Mouse (Mus musculus): ENCODE measurements around the gene Slco2b1. TPM values are rescaled to one million over a fixed set of nuclear protein-coding genes. Genes with fewer than 3 reads are reported as not detected.
A peak's percentile ranks its signal among the peaks of the same experiment; 100 is the strongest.
"Not testable (repeated sequence)": the region's sequence is repeated elsewhere in the genome, so short reads cannot be mapped to it uniquely, and the experiment has no call there.

Gene Slco2b1
- 1 to 10 TPM; 5.2 to 7.1 TPM for total RNA-seq (2021)
- long read RNA-seq, experiment 1, full-length matches to known transcripts, result 4 of 8 reads
- long read RNA-seq, experiment 1, partial matches to known transcripts, result 1 of 8 reads
- long read RNA-seq, experiment 1, other reads (novel, unspliced or antisense), result 3 of 8 reads
- long read RNA-seq, experiment 2, full-length matches to known transcripts, result 2 of 4 reads
- long read RNA-seq, experiment 2, partial matches to known transcripts, result 2 of 4 reads
- long read RNA-seq, experiment 2, other reads (novel, unspliced or antisense), result 0 of 4 reads

- no peak for DNase-seq
- intact Hi-C loops (cut with DNase I), result loop anchor here (5.0 to 10.0 kb wide), 2 partner anchors 86 to 164 kb away; no protein-coding TSS in a partner anchor
Measured at GRCm38 (mm10) chr7:99711166-99711565, at the start of gene Slco2b1. Gene Slco2b1, minus strand, starts transcription at chr7:99711340.

DNA sequence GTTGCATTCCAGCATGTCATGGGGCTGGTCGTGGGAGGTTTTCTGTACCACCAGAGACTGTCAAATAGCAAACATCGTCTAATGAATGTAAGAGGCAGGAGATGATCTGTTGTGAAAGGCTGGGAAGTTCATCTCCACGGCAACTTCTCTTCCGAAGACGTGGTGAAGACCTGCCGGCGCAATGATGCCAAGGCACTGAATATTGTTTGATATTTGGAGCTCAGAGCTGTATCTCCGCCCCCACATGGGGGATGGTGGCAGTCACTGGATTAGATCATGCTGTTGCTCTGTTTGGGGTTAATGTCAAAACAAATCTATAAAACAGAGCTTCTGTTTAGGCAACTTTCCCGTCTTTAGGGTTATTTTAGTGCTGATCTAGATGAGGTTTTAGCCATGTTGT is 28.1 kb upstream of the Slco2b1 start:
- intact Hi-C loops (cut with DNase I), result no loop called here
- DNase-seq, result no peak
- Histone ChIP-seq H3K4me3 (no peak overlapping the region), H3K27ac (no peak overlapping the region)
- TF ChIP-seq CTCF (IDR thresholded peaks at IDR 0.05), result no peak

More at GRCm38 (mm10) chr7:99711166-99711565, at the start of gene Slco2b1:
- Histone ChIP-seq H3K27ac (peak within 1 kb of the TSS; percentile 38; the same call in 1 of the 2 replicates), H3K4me3 (no peak within 1 kb of the TSS)
- TF ChIP-seq CTCF (IDR thresholded peaks at IDR 0.05), result no peak

DNA sequence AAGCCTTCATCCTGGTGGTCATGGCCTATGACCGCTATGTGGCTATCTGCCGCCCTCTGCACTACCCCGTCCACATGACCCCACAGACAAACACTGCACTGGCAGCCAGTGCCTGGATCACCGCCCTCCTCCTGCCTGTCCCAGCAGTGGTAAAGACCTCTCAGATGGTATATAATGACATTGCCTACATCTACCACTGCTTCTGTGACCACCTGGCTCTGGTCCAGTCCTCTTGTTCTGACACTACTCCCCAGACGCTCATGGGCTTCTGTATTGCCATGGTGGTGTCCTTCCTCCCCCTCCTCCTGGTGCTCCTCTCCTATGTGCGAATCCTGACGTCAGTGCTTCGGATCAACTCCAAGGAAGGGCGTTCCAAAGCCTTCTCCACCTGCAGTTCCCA is 24.4 kb upstream of the Slco2b1 start:
- intact Hi-C loops (cut with DNase I); DNase-seq: not testable (repeated sequence)

DNA sequence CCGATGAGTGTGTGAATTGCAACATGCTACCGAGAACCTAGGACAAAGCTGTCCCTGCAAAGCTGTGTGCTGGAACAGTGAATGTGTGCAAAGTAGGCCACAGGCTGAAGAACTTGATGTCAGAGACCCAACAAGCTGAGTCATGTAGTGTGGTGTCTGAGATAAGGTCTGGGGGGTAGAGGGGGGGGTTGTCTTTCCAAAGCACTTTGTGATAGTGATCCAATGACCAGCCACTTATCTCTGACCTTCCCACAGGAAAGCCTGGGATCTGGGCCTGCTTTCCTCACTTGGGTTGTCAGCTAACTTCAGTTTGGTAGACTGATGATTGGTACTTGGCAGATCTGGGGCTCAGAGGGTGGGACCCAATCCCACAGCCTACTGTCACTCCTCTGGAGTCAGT is 23.5 kb upstream of the Slco2b1 start:
- intact Hi-C loops (cut with DNase I), result no loop called here
- Histone ChIP-seq H3K27ac (no peak overlapping the region), H3K4me3 (no peak overlapping the region)
- TF ChIP-seq CTCF (IDR thresholded peaks at IDR 0.05), result no peak
- DNase-seq, result no peak

More for the DNA sequence above, 24.4 kb upstream of the Slco2b1 start:
- not testable (repeated sequence) for H3K27ac ChIP-seq, H3K4me3 ChIP-seq

- no peak within 1 kb of the TSS for H3K27ac ChIP-seq
- intact Hi-C loops (cut with DNase I), result no loop called here
- DNase-seq, result no peak
- TF ChIP-seq CTCF (IDR thresholded peaks at IDR 0.05), result no peak
- H3K4me3 ChIP-seq, result no peak within 1 kb of the TSS
Measured at GRCm38 (mm10) chr7:99729973-99730372, 18.8 kb upstream of the Slco2b1 start, which contains the start of gene Olfr520. Gene Olfr520, plus strand, starts transcription at chr7:99730273.

- H3K27ac ChIP-seq, result no peak overlapping the region
- H3K4me3 ChIP-seq, result no peak overlapping the region
- TF ChIP-seq CTCF (IDR thresholded peaks at IDR 0.05), result no peak
- intact Hi-C loops (cut with DNase I), result loop anchor here (10.0 kb wide), 1 partner anchor 158 kb away; no protein-coding TSS in a partner anchor
- no peak for DNase-seq
Measured at GRCm38 (mm10) chr7:99716536-99716935, 5.4 kb upstream of the Slco2b1 start.

DNA sequence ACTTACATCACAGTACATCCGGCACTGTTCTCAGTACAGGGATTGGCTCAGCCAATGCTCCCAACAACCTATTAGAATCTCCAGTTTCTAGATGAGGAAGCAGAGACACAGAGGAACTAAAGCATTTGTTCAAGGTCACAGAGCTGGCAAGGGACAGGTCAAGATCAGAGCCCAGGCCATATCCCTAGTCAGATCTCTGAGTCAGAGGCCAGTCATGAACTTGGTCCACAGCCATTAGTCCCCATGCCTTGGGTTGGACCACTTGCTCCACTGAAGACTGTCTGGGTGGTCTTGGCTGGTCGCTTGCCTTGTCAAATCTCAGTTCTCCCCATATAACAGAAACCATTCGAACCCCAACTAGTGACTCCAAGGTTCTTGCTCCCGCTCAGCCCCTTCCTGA is 1.3 kb upstream of the Slco2b1 start:
- DNase-seq, result no peak
- no peak overlapping the region for H3K4me3 ChIP-seq
- intact Hi-C loops (cut with DNase I), result loop anchor here (5.0 to 10.0 kb wide), 2 partner anchors 85 to 162 kb away; no protein-coding TSS in a partner anchor
- no peak overlapping the region for H3K27ac ChIP-seq
- no peak for TF ChIP-seq CTCF (IDR thresholded peaks at IDR 0.05)

GRCm38 (mm10) chr7:99710476-99710875 is 664 bp downstream of the Slco2b1 start:
- H3K27ac ChIP-seq, result peak overlapping the region; percentile 38; the same call in 1 of the 2 replicates
- DNase-seq, result peak; percentile 73
- no peak overlapping the region for H3K4me3 ChIP-seq
- TF ChIP-seq CTCF (IDR thresholded peaks at IDR 0.05), result peak; percentile 97; the same call in 1 of the 2 replicates
- intact Hi-C loops (cut with DNase I), result loop anchor here (1.0 to 10.0 kb wide), 5 partner anchors 51 to 164 kb away; no protein-coding TSS in a partner anchor

DNA sequence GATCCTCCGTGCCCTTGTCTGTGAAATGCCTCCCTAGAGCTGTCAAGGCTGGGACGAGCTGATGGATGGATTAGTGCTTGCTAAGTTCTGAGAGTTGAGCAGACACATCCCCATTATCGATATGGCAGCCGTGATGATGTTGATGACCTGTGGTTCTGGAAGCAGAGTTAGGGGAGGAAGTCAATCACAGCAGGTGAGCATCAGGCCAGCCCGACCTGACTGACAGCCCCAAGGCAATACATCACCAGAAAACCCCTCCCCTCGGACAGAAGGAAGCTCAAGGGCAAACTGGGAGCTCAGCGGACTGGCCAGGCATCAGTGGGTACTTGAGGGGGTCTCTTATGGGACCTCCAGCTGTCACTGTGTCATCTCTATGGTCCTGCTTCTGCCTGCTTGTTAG is 1.1 kb downstream of the Slco2b1 start:
- Histone ChIP-seq H3K27ac (no peak overlapping the region), H3K4me3 (no peak overlapping the region)
- intact Hi-C loops (cut with DNase I), result loop anchor here (1.0 to 10.0 kb wide), 5 partner anchors 51 to 165 kb away; no protein-coding TSS in a partner anchor
- TF ChIP-seq CTCF (IDR thresholded peaks at IDR 0.05), result no peak
- DNase-seq, result no peak

GRCm38 (mm10) chr7:99708750-99709149 is 2.4 kb downstream of the Slco2b1 start:
- no peak for DNase-seq
- TF ChIP-seq CTCF (IDR thresholded peaks at IDR 0.05), result no peak
- intact Hi-C loops (cut with DNase I), result no loop called here
- no peak overlapping the region for H3K4me3 ChIP-seq
- H3K27ac ChIP-seq, result peak overlapping the region; percentile 88; the same call in 1 of the 2 replicates

GRCm38 (mm10) chr7:99708301-99708721 is 2.8 kb downstream of the Slco2b1 start:
- TF ChIP-seq CTCF (IDR thresholded peaks at IDR 0.05), result no peak
- intact Hi-C loops (cut with DNase I), result no loop called here
- no peak overlapping the region for H3K4me3 ChIP-seq
- no peak for DNase-seq
- peak overlapping the region; percentile 88 for H3K27ac ChIP-seq

GRCm38 (mm10) chr7:99707671-99708070 is 3.5 kb downstream of the Slco2b1 start:
- H3K4me3 ChIP-seq, result no peak overlapping the region
- DNase-seq, result peak; percentile 42
- intact Hi-C loops (cut with DNase I), result no loop called here
- no peak for TF ChIP-seq CTCF (IDR thresholded peaks at IDR 0.05)
- peak overlapping the region; percentile 88 for H3K27ac ChIP-seq

DNA sequence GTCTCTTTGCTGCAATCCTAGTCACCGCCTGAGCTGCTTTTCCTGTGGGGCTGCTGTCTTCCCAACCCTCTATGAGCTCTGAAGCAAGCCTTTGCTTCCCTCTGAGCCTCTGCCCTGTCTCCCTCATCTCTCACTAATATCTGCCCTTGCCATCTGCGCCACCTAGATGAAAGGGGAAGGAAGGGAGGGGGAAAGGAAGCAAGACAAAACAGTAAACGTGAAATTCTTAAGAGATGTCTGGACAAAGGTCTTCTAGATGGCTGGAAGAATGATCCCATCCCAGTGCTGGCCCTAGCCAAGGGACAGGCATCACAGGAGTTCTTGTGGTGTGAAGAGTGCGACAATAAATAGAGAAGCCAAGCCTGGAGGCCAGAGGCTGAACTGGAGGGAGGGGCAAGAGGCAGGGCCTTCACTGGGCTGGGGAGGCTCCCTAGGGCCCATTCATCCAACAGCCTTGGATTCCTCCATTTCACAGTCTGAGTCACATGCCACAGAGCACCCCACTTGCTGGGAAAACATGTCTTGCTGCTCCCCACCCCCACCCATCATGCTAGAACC is 4.0 kb downstream of the Slco2b1 start:
- intact Hi-C loops (cut with DNase I), result no loop called here
- DNase-seq, result peak; percentile 80
- H3K27ac ChIP-seq, result peak overlapping the region; percentile 88
- 0 out of 2 replicates have a peak, but pooled peaks have one; percentile 11 for TF ChIP-seq CTCF (IDR thresholded peaks at IDR 0.05)
- peak overlapping the region; percentile 72 for H3K4me3 ChIP-seq
